Mouse (Mus musculus): Measurements from ENCODE around the gene Zfp61. TPM values are rescaled to one million over a fixed set of nuclear protein-coding genes. Genes with fewer than 3 reads are reported as not detected.
"Not testable (repeated sequence)": the region's sequence is repeated elsewhere in the genome, so short reads cannot be mapped to it uniquely, and the experiment has no call there.

The Zfp61 gene
- polyA plus RNA-seq, 1 experiment: 8.7 TPM

- Histone ChIP-seq H3K4me1 (ENCODE audit: control insufficient read depth, insufficient read depth, low read length) (no peaks in the 10 kb centered on the region), H3K4me3 (replicated peaks; ENCODE audit: extremely low read depth, low read depth, low read length) (no peak overlapping the region)
- 98% methylated on average over 4 of the region's 4 CpGs for whole genome bisulfite sequencing
- no peak for TF ChIP-seq CTCF (IDR thresholded peaks at IDR 0.05; ENCODE audit: insufficient read depth, low read length)
- TF ChIP-seq POLR2A (IDR thresholded peaks at IDR 0.05; ENCODE audit: borderline replicate concordance, extremely low read depth, low read depth, low read length): no peak
- no peak for DNase-seq
Observed at GRCm38 (mm10) chr7:24290106-24290693, 10.8 kb downstream of the Zfp61 start.

GRCm38 (mm10) chr7:24288512-24288911, 12.5 kb downstream of the Zfp61 start:
- TF ChIP-seq CTCF (IDR thresholded peaks at IDR 0.05; ENCODE audit: insufficient read depth, low read length): no peak
- no peak for TF ChIP-seq POLR2A (IDR thresholded peaks at IDR 0.05; ENCODE audit: borderline replicate concordance, extremely low read depth, low read depth, low read length)
- 87% methylated on average over 6 of the region's 6 CpGs for WGBS
- DNase-seq: no peak
- Histone ChIP-seq H3K4me1 (ENCODE audit: control insufficient read depth, insufficient read depth, low read length) (no peaks in the 10 kb centered on the region), H3K4me3 (replicated peaks; ENCODE audit: extremely low read depth, low read depth, low read length) (no peak overlapping the region)

GRCm38 (mm10) chr7:24287670-24288069, 13.4 kb downstream of the Zfp61 start:
- no peak for DNase-seq
- H3K4me3 ChIP-seq (replicated peaks; ENCODE audit: extremely low read depth, low read depth, low read length): no peak overlapping the region
- TF ChIP-seq POLR2A (IDR thresholded peaks at IDR 0.05; ENCODE audit: borderline replicate concordance, extremely low read depth, low read depth, low read length) (no peak), CTCF (IDR thresholded peaks at IDR 0.05; ENCODE audit: insufficient read depth, low read length) (no peak)
- WGBS: 88% methylated on average over 5 of the region's 5 CpGs
- H3K4me1 ChIP-seq (ENCODE audit: control insufficient read depth, insufficient read depth, low read length): no peaks in the 10 kb centered on the region

DNA sequence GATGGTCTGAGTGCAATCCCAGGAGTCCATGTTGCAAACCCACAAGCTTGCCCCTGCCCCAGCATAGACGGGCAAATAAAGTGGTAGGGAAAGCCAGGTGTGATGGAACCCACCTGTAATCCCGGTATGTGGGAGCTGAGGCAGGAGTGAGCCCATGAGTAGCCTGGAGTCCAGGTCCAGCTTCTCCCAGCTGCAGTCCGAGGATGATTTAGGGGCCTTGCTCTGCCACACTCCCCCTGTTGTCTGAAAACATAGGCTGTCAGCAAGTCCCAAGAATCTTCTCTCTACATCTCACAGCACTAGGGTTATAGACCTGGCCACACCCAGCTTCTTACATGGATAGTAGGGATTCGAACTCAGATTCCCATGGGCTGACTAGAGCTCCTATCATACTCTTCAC, 14.1 kb downstream of the Zfp61 start:
- no peak overlapping the region for H3K4me3 ChIP-seq (replicated peaks; ENCODE audit: extremely low read depth, low read depth, low read length)
- no peak for TF ChIP-seq CTCF (IDR thresholded peaks at IDR 0.05; ENCODE audit: insufficient read depth, low read length)
- TF ChIP-seq POLR2A (IDR thresholded peaks at IDR 0.05; ENCODE audit: borderline replicate concordance, extremely low read depth, low read depth, low read length): no peak
- WGBS: 85% methylated on average over 4 of the region's 4 CpGs
- no peaks in the 10 kb centered on the region for H3K4me1 ChIP-seq (ENCODE audit: control insufficient read depth, insufficient read depth, low read length)
- no peak for DNase-seq

GRCm38 (mm10) chr7:24286090-24286489, 14.9 kb downstream of the Zfp61 start:
- DNase-seq: no peak
- TF ChIP-seq POLR2A (IDR thresholded peaks at IDR 0.05; ENCODE audit: borderline replicate concordance, extremely low read depth, low read depth, low read length) (no peak), CTCF (IDR thresholded peaks at IDR 0.05; ENCODE audit: insufficient read depth, low read length) (no peak)
- H3K4me3 ChIP-seq (replicated peaks; ENCODE audit: extremely low read depth, low read depth, low read length): no peak overlapping the region
- 44% methylated on average over 4 of the region's 4 CpGs for WGBS
- no peaks in the 10 kb centered on the region for H3K4me1 ChIP-seq (ENCODE audit: control insufficient read depth, insufficient read depth, low read length)

GRCm38 (mm10) chr7:24280858-24281145, 20.2 kb downstream of the Zfp61 start:
- WGBS: 60% methylated on average over 4 of the region's 4 CpGs
- DNase-seq: no peak
- TF ChIP-seq CTCF (IDR thresholded peaks at IDR 0.05; ENCODE audit: insufficient read depth, low read length) (no peak), POLR2A (IDR thresholded peaks at IDR 0.05; ENCODE audit: borderline replicate concordance, extremely low read depth, low read depth, low read length) (no peak)

DNA sequence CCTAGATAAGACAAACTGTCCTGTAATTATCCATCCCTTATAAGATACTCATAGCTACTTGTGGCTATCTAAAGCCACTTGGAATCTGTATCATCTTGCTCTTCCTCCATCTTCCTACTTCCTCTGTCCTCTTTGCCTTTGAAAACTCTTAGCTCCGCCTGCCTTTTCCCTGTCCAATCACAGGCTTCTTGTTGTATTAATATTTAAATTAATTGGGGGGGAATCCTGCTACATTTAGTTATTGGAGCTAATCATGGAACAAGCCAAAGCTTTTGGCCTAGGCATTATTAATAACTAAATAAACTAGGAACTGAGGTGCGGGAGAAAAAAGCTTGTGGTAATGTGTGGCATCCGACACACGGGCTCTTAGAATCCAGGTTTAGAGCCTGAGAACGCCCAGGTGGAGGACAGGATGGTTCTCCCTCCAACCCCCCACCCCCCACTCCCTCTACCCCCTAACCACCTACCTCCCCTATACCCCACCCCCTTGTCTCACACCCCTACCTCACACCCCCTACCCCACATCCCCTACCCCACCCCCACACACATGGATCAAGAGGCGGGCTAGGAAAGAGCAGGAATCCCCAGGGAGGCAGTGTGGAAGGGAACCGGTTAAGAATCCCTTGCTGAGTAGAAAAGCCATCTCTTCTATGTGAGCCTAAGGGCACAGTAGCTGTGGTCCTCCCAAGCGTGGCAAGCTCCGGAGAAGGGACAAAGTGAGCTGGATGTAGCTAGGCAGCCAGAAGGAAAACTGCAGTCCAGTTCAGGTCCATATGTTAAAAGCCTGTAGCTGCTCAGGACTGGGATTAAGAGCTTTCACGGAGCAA, 20.8 kb downstream of the Zfp61 start:
- 55% methylated on average over 10 of the region's 10 CpGs for WGBS
- TF ChIP-seq POLR2A (IDR thresholded peaks at IDR 0.05; ENCODE audit: borderline replicate concordance, extremely low read depth, low read depth, low read length) (no peak), CTCF (IDR thresholded peaks at IDR 0.05; ENCODE audit: insufficient read depth, low read length) (no peak)
- no peak overlapping the region for H3K4me3 ChIP-seq (replicated peaks; ENCODE audit: extremely low read depth, low read depth, low read length)
- DNase-seq: no peak
- no peaks in the 10 kb centered on the region for H3K4me1 ChIP-seq (ENCODE audit: control insufficient read depth, insufficient read depth, low read length)

More at GRCm38 (mm10) chr7:24280858-24281145, 20.2 kb downstream of the Zfp61 start:
- H3K4me3 ChIP-seq (replicated peaks; ENCODE audit: extremely low read depth, low read depth, low read length): no peak overlapping the region
- no peaks in the 10 kb centered on the region for H3K4me1 ChIP-seq (ENCODE audit: control insufficient read depth, insufficient read depth, low read length)

DNA sequence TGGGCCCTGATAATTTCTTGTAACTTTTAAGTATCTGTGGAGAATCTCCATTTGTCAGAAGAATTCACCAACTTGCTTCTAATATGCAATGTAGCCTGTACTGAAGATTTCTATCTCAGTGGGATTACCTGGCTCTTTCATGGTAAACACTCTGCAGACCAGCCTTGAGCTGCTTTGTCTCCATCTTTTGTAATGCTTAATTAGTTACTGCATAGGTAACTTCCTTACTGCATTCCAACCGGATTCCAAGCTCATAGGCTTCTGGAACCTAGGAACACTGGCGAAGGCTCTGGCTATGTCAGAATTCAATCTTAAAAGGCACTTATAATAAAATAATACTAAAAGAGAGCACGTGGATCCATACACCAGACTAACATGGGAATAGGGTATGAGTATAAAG, 22.3 kb downstream of the Zfp61 start:
- not testable (repeated sequence) for H3K4me3 ChIP-seq (replicated peaks; ENCODE audit: extremely low read depth, low read depth, low read length); H3K4me1 ChIP-seq (ENCODE audit: control insufficient read depth, insufficient read depth, low read length); DNase-seq
- WGBS: 90% methylated on average over 3 of the region's 3 CpGs

- 88% methylated on average over 4 of the region's 4 CpGs for WGBS
- no peak for DNase-seq
- TF ChIP-seq POLR2A (IDR thresholded peaks at IDR 0.05; ENCODE audit: borderline replicate concordance, extremely low read depth, low read depth, low read length) (no peak), CTCF (IDR thresholded peaks at IDR 0.05; ENCODE audit: insufficient read depth, low read length) (no peak)
- Histone ChIP-seq H3K4me1 (ENCODE audit: control insufficient read depth, insufficient read depth, low read length) (no peaks in the 10 kb centered on the region), H3K4me3 (replicated peaks; ENCODE audit: extremely low read depth, low read depth, low read length) (no peak overlapping the region)
Observed at GRCm38 (mm10) chr7:24274456-24274855, 26.6 kb downstream of the Zfp61 start.

DNA sequence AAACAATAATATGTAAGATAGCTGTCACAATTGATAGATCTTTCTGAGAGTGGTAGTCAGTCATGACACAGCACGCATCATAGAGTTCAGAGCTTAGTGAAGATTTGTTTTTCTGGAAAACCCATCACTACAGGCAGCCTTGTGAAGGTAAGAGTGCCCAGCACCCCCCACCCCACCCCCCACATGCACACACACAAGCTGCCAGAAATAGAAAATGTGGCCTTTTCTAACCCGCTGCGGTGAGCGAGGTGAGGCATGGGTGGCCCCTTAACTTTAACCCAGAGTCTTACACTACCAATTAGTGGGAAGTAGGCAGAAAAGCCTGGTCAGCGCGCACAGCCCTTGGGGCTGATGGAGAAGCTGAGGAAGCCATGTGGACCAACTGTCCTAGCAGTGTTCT, 29.8 kb downstream of the Zfp61 start:
- DNase-seq: no peak
- TF ChIP-seq CTCF (IDR thresholded peaks at IDR 0.05; ENCODE audit: insufficient read depth, low read length) (no peak), POLR2A (IDR thresholded peaks at IDR 0.05; ENCODE audit: borderline replicate concordance, extremely low read depth, low read depth, low read length) (no peak)
- no peak overlapping the region for H3K4me3 ChIP-seq (replicated peaks; ENCODE audit: extremely low read depth, low read depth, low read length)
- WGBS: 98% methylated on average over 6 of the region's 6 CpGs
- no peaks in the 10 kb centered on the region for H3K4me1 ChIP-seq (ENCODE audit: control insufficient read depth, insufficient read depth, low read length)
